Mouse (Mus musculus) testis, adult 2 months (tissue): ENCODE results near the gene Ezh2.

Experiments
- CTCF ChIP-seq: fragments of 200-500 bp; IDR thresholded peaks from 2 replicates; pipeline ENCODE4 v1.5.1; 2012; ENCODE audit warnings: low read depth, mild to moderate bottlenecking, inconsistent platforms, low read length, moderate library complexity; ENCODE audit not compliant: control insufficient read depth, insufficient read depth, insufficient replicate concordance
- POLR2A ChIP-seq: fragments of 200-500 bp; IDR thresholded peaks from 2 replicates; pipeline ENCODE4 v1.6.1; 2012; ENCODE audit warnings: low read depth, mild to moderate bottlenecking, inconsistent platforms, low read length, moderate library complexity; ENCODE audit not compliant: control insufficient read depth

GRCm38 (mm10) chr6:47633467-47633866 lies 38.3 kb upstream of the Ezh2 start:
- TF ChIP-seq CTCF (no peak), POLR2A (no peak)
